Mouse (Mus musculus) cerebellum, adult (tissue): ENCODE measurements around the gene Rin3.

Experiments used
- ATAC-seq: cut with Nextera tagmentation; 2 replicates; pipeline ENCODE4 v1.9.2; 2017; ENCODE audit warnings: mild to moderate bottlenecking, moderate library complexity, mixed read lengths; ENCODE audit not compliant: insufficient number of reproducible peaks, low FRiP score, low TSS enrichment

Gene Rin3

GRCm38 (mm10) chr12:102416391-102416837 lies 133.6 kb downstream of the Rin3 start:
- ATAC-seq, result no peak

- ATAC-seq, result no peak
These were observed 134.2 kb downstream of the Rin3 start for GRCm38 (mm10) chr12:102416955-102417510.

- ATAC-seq, result no peak
These were observed 134.9 kb downstream of the Rin3 start for GRCm38 (mm10) chr12:102417701-102418100.

- peak; percentile 34; the same call in 1 of the 2 replicates for ATAC-seq
These were observed 136.7 kb downstream of the Rin3 start for GRCm38 (mm10) chr12:102419544-102419943.

- ATAC-seq, result no peak
These were observed 137.5 kb downstream of the Rin3 start for GRCm38 (mm10) chr12:102420168-102420890.

DNA sequence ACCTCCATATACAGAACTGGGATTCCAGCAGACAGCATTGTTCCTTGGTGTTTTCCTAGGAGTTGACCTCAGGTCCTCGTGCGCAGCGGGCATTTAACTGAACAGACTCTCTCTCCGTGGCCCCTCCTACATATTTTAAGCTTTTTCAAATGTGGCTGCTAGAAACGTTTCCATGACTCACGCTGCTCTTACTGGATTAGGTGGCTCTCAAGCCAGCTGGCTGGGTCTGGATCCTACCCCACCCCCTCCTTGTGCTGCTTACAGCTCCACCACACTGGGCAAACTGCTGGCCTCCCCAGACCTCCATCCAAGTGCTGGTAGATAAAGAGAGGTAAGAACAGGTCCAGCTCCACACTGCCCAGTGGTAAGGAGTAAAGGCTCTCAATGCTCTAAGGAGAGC lies 139.2 kb downstream of the Rin3 start:
- 0 out of 2 replicates have a peak, but pooled peaks have one; percentile 12 for ATAC-seq

- no peak for ATAC-seq
These were observed 139.9 kb downstream of the Rin3 start for GRCm38 (mm10) chr12:102422623-102423320.

DNA sequence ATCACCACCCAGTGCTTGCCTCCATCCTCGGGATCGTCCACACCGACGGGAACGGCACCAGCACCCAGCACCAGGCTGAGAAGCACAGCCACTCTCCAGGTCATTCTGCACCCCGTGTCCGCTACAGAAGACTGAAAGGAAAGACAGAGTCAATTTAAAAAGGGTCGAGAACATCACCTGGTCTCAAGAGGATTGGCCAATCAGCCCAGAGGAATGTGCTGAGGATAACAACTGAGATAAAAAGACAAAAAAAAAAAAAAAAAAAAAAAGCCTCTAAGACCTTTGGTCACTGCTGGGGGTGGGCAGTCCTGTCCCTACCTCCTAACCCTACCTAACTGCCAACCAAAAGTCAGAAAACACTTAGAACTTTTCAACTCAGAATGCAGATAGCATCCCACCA lies 140.8 kb downstream of the Rin3 start:
- ATAC-seq, result no peak

DNA sequence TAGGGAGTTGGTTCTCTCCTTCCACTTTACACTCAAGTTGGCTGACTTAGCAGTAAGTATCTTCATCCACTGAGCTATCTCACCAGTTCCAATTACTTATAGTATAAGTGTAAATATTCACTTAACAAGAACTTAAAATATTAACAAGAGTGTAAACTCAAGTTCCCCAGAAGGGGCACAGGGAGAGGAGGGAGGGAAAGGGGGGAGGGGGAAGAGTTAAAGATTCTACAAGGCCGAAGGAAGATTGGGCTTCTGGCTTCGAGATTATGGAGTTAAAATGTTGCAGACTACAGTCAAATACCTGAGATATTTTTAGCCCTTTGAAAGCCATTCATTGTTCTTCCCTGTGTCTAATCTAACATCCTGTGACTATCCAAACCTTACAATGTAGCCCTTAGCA lies 141.6 kb downstream of the Rin3 start:
- ATAC-seq, result no peak

DNA sequence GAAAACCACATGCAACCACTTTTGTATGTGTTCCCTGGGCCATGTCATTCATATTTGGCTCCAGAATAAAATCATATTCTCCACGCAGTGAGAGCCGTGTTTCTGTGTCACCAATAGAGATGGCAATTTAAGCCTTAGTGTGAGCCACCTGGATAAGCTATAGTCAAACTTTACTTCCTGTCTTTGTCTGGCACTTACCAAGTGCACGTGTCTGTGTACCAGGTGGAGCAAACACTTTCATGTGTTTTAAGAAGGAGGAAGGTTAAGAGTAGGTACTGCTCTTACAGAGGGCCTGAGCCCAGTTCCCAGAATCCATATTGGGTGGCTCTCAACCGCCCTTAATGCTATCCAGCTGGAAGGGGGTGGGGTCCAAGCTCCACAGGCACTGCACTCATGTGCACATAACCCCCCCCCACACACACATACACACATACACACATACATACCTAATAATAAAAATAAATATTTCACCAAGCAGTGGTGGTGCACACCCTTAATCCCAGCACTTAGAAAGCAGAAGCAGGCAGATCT lies 142.3 kb downstream of the Rin3 start:
- ATAC-seq, result no peak

DNA sequence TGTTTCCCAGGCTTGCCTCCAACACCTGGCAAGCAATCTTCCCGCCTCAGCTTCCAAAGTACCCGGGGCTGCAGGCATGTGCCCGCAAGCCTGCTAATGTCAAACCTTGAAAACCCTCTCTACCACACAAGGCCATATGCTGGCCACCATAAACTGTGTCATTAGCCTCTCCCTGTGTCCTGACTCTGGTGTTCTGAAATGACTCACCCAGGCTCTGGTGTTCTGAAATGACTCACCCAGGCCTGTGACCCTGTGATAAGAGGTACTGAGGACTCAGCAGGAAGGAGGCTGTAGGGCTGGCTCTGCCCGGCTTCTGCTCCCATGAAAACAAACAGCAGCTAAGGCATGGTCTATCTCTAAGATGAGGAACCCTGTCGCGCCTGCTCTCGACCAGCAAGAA lies 143.4 kb downstream of the Rin3 start:
- ATAC-seq, result no peak

- ATAC-seq, result no peak
These were observed 146.8 kb downstream of the Rin3 start for GRCm38 (mm10) chr12:102429656-102430055.

DNA sequence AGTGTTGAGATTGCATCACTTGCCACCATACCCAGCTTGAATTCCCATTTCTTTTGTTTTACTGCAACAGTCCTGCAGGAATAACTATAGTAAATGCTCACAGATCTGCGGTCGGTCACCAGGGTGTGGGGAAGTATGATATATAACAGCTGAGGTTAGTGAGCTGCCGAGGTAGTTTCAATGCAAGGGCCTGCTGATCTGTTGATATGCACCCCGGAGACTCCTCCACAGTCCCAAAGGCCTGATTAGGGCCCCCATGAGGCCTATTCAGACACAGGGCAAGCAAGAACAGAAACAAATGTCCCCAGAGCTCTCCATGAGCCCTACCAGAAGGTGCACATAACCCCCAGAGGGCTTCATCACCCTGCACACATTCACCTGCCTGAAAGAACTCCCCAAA lies 147.4 kb downstream of the Rin3 start:
- ATAC-seq, result no peak

GRCm38 (mm10) chr12:102432238-102432637 lies 149.4 kb downstream of the Rin3 start:
- no peak for ATAC-seq

- no peak for ATAC-seq
These were observed 151.3 kb downstream of the Rin3 start for GRCm38 (mm10) chr12:102434107-102434506.

DNA sequence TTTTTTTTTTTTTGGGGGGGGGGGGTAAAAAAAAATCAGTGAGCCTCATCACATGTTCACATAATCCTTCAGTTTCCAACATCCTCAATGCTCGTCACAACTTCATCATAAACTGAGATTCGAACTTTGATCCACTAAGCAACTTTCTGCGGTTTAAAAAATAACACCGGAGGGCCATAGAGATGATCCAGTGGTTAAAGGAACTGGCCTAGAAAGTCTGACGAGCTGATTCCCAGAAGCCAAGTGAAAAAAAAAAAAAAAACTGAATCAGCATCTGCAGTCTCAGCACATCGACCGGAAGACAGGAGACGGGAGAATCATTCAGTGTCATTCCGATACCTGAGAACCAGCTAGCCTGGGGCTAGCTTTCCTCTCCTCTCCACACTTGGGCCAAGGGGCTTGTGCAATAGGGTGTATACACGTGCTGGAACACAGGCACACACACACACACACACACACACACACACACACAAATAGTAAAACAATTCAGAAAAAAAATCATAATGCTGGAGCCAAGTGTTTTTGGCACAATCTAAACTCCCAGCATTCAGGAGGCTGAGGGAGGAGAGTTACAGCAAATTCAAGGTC lies 154.2 kb downstream of the Rin3 start:
- ATAC-seq, result no peak

GRCm38 (mm10) chr12:102437952-102438351 lies 155.1 kb downstream of the Rin3 start:
- no peak for ATAC-seq

- ATAC-seq, result peak; percentile 33; the same call in 1 of the 2 replicates
These were observed 156.3 kb downstream of the Rin3 start for GRCm38 (mm10) chr12:102438983-102439631.

DNA sequence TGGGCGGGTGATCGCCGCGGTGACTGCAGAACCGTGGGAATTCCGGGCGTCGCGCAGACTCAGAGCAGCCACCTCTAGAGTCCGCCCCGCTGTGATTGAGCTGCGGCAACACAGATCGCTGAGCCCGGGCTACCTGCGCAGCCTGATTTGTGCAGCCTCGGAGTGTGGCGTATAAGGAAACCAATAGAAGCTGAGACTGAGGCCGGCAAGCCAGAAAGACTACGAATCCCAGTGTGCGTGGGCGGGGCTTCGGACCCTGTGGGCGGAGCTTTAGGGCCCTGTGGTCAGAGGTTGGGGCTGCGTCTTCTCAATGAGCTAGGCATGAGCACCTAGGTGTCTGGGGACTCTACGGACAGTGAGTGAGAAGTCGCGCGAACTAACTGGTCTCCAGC lies 156.8 kb downstream of the Rin3 start, which contains the start of gene Lgmn:
TSS of gene Lgmn (minus strand) at position 182 of the 392 bp plus-strand sequence.
- ATAC-seq, result peak; percentile 100
